Mouse (Mus musculus) 3T3-L1 (cell line): ENCODE results near the gene Hormad2.

Experiments
- DNase-seq: peaks from one replicate; pipeline ENCODE4 v3.0.0-alpha.2; 2015; ENCODE audit warnings: low read depth, low spot score

The Hormad2 gene

DNA sequence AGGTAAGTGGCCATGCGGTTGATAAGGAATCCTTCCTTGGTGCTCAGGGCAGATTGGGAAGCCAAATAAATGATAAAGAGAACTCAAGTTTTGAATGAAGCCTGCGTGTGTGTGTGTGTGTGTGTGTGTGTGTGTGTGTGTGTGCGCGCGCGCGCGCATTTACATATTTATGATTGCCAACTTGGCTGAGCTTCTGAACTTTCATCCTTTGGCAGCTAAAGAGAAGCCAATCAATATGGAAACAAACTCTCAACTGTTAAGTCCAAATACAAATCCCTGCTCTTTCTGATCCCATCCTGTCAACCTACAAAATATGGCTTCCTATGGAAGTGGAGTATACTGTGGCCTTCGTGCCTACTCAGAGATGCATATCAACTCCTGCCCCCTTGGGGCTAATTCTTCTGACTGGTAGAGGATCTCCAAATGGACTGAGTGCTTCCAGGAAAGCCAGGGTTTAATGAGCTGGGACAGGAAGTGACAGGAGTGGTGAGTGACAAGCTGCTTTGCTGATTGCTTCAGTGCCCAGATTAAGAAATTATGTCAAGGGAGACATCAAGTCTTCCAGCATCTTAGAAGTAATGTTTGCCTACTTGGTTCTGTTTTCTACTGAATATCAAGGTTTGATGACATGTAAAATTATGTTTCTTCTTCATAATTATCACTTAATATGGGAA lies 5.4 kb upstream of the Hormad2 start:
- DNase-seq: no peak

DNA sequence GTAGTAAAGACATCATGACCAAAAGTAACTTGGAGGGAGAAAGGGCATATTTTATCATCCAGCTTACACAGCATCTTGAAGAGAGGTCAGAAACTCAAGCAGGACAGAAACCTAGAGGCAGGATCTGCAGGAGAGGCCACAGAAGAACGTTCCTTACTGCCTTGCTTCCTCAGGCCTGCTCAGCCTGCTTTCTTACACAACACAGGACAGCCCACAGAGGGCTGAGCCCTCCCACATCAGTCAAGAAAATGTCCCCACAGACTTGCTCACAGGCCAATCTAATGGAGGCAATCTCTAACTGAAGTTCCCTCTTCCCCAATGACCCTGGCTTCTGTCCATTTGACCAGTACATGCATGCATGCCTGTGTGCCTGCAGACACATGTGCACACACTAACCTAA lies 1.4 kb upstream of the Hormad2 start:
- no peak for DNase-seq

DNA sequence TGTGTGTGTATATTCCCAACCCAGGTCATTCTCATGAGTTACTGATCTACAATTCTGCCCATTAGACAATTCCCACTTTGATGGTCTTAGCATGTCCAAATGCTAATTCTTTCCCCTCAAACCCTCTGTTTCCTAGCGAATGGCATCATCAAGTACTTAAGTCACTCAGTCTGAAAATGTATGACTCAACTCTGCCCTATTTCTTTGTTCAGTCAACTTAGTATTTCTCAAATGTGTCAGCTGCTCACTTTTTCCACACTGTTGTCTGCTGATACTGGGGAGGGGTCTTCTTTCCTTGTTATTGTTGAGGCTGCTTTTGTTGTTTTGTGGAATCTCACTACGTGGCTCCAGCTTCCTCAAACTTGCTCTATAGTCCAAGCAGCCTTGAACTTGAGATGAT lies 2.7 kb downstream of the Hormad2 start:
- peak; percentile 25 for DNase-seq

DNA sequence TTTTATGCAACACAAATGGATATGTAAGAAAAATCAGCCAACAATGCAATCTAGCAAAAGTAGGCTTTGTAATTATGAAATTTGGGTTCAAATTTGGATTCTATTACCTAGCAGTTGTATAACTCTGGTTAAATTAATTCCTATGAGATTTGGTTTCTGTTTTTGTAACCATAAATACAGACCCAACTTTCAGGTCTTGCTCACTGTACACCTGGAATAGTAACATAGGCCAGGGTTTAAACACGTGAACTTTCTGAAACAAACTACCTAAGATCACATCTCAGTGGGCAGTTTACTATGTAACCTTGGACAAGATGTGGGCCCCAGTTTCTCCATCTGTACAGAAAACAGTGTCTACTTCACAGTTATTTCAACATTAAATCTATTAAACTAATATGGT lies 3.6 kb downstream of the Hormad2 start:
- no peak for DNase-seq

DNA sequence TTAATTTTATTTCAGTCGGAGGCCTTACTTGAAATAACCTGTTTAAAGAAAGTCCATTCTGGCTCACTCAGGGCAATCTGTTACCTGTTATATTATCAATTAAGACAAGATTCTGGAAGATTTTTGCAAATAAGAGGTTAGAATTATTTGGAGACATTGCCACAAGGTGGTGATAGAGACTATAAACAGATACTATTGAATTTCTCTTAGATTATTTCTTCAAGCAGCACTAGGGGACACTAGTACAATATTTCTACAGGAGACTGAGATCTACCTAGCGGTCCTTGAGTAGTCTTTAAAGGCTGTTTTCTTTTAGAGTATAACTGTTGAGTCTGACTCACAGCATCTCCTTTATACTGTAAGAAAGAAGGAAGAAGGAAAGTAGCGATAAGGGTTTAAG lies 4.3 kb downstream of the Hormad2 start:
- DNase-seq: peak; percentile 66

DNA sequence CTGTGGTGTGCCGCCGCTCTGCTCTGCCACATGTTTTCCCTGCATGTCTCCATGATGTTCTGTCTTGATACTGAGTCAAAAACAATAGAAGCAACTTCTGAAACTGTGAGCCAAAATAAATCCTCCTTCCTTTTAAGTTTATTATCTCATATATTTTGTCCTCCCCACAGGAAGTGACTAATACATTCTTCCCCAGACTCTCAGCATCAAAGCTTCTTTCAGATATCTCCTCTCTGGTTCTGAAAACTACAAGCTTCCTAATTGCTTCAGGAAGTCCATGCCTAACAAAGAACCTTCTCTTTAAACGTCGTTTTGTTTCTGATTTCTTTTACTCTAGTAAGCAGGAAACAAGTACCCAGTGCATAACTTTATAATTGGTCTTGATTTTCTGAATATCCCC lies 6.4 kb downstream of the Hormad2 start:
- peak; percentile 27 for DNase-seq

DNA sequence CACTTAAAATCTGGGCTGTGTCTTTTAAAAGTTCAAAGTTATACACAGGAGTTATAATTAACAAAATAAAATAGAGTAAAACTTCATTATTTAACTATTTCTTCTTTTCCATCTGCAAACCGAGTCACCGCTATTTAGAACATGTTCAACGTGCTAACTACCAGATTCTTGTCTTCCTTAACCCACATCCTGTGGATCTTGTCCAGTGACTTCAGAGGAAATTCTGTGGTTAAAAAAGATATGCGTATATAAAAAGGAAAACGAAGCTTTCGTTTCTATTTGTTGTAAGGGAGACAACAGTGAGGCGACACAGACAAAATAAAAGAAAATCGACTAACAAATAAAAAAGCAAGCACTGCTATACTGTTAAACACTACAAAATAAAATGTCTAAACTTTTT lies 17.1 kb downstream of the Hormad2 start:
- DNase-seq: no peak

DNA sequence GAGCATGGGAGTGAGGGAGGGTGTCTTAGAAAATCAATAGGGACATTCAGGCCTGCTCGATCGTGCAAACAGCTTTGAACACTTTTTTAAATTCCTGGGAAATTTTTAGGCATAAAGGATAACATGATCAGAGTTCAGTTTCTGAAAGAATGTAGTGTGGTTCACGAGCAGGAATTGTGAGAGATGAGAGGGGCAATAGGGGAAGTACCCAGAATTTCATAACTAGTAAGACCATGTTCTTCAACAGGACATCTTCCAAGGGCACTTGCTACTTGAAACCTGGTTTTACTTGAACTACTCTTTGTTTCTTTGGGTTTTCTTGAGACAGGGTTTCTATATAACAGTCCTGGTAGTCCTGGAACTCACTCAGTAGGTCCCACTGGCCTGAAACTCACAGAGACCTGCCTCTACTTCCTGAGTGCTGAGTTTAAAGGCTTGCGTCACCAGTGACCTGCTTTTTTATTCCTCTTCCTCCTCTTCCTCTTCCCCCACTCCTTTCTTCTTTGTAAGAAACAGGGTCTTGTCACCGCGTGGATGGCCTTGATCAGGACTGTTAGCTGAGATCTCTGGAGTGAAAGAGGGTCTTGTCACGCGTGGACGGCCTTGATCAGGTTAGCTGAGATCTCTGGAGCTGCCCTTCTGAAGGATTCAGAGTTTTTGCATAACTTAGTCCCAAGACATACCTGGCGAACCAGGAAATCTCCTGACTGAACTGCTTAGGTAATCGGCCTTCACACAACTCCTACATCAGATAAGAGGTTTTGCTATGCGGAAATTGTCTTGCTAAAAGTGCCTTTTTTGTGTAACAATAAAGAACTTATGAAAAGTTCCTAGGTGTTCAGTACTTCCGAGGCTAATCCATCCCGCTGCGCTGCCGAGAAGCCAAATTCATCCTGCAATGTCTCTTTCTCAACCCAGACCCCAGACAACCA lies 18.1 kb downstream of the Hormad2 start:
- no peak for DNase-seq

DNA sequence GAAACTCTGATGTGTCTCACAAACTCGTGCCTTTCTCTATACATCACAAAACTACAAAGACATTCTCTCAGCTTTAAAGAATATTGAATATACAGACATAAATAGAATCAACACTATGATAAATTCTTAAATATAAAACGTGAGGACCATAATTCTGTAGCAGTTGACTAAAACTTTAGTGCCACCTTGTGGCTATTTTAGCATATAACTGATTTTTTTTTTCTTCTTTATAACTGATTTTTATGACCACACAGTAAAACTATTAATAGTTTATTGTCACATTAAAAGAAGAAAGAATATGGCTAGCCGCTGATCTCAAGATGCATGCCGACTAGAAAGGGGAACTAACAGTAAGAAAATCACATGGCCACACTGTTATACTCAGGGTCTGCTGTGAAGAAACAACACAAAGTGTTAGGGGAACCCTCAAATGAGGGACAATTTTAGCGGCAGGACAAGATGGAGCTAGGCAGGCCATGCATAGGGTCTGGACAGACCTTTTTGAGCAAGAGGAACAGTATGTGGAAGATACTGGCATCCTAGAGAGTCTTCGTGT lies 18.9 kb downstream of the Hormad2 start:
- peak; percentile 64 for DNase-seq

DNA sequence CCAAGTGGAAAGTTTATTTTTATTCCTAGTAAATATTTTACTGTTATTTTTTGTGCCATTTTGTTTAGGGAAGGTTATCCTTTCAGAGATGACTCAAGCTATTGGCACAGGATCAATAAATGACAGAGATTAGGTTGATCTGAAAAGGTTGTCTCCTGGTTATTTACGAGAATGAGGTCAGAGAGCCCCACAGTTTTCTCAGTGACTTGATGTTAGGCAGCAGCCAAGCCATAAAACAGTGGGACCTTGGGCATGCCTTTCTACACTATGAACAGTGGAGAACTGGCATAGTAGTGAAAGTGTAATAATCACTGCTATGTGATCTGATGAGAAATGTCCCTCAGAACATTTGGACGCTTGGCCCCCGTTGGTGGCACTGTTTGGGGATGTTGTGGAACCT lies 22.9 kb downstream of the Hormad2 start:
- DNase-seq: no peak

DNA sequence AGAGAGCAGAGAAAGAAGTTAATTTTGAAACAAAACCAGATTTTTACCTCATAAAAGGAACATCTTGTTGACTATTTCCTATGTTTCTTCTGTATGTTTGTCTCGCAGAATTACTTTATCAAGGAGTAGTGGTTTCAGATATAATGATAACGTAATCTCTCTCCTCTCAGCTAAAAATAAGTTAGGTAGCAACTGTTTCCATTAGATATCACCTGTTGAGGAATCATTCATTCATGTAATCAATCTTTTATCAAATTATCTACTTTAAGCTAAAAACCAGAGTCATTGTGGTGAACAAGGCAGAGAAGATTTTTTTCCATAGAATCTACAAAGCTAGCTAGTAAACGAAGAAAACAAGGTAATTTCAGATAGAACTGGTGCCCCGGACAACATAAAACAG lies 28.6 kb downstream of the Hormad2 start:
- DNase-seq: no peak

DNA sequence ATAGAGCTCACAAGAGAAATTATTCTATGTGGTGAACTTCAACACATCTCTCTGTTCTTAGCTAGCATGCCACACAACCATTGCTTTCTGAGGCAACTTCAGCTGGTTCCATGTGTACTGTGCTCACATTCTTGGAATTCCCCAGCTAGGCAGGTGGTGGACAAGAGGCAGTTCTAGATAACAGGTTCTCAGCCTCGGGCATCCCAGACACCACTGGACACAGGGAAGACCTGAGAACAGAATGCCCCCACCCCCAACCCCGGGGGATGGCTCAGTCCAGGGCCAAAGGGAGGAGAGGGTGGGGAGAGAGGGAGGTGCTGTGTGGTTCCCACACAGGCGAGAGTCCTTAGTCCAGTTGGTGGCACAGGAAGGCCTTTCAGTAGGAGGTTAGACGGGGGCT lies 36.6 kb downstream of the Hormad2 start:
- peak; percentile 24 for DNase-seq

DNA sequence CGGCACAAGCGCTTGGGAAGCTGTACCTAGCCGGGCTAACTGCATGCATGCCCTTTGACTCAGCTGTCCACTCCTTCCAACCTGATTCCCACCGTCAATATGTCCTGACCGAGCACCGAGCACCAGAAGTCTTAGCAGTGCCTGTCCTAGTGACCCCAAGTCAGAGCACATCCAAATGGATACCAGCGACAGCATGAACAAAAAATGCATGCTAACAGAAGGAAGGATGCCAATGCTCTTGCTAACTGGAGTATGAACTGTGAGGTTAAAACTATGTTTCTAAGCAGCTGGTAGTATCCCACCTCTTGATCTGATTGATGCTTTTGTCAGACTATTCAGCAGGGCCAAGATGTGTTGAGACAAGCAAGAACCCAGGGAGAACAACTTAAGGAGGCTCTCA lies 37.5 kb downstream of the Hormad2 start:
- peak; percentile 65 for DNase-seq

DNA sequence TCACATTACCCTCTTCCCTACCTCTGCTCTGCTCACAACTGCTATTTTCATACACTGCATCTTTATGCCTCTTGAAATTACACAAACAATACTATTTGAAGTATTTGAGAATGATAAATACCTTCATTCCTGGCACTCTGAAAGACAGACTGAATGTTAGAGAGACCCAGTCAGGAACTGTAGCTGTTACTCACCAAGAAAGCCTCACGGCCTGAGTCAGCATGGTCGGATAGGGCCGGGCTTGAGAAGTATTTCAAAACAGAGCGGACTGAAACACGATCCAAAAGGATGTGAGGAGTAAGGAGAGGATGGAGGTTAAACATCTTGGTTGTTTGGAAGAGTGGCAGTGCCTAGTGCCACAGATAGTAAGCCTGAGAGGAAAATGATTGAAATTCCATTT lies 39.7 kb downstream of the Hormad2 start:
- DNase-seq: peak; percentile 88

DNA sequence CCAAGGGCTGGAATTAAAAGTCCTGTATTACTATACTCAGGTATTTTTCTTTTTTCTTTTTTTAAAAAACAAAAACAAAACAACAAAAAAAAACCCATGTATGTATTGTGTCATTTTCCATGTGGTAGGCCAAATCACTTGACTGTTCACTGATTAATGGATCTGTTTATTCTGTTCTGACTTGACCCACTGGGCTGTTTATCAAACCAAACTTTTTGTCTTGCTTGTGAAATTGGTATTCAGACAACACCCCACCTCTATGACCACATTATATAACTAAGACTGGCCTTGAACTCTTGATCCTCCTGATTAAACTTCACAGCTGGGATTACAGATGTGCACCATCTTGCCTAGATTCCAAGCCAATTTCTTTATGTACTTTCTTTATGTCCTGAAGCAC lies 46.7 kb downstream of the Hormad2 start:
- no peak for DNase-seq

DNA sequence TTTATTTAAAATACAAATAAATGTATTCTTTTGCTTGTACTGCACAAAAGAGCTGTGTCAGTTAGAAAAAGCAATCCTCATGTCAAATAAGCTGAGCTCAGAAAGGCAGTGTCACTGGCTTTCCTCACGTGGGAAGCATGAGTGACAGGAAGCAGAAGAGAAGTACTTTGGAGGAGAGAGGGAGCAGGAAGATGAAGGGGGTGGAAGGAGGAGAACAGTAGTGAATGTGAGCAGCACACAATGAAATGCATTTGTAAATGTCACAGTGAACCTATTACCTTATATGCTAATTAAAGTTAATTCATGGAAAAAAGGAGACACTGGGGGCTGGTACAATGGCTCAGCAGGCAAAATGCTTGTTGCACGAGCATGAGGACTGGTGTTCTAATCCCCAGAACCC lies 52.9 kb downstream of the Hormad2 start:
- no peak for DNase-seq

DNA sequence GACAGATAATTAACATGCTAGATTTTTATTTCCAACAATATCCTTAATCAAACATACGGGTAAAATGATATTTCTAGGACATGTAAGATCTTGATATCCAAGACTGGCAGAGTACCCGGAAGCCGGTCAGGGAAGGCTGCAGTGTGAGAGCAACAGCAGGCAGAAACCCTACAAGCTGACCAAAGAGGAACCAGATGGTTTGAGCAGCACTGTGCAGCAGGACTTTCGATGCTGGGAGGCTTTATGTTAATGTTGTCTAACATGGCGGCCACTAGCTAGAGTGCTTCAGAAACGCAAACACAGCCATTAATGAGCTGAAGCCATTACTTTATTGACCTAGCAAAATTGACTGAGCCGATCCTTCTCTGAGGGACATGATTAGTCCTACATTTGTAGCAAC lies 58.6 kb downstream of the Hormad2 start:
- DNase-seq: no peak

DNA sequence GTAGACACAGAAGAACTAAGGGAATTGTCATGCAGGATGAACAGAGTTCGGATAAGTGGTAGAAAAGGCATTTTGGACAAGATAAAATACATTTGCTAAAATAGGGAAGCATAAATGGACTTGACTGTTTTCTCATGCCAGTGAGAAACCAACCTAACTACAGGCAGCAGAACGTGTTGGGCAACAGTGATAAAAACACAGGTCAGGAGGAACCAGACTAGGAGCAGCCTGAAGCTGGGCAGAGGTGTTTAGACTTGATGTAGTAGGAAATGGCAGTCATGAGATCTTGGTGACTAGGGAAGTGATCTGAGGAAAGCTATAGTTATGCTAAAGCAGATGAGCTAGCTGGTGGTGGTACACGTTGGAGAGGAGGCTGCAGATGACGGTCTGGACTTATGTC lies 61.0 kb downstream of the Hormad2 start:
- DNase-seq: no peak

DNA sequence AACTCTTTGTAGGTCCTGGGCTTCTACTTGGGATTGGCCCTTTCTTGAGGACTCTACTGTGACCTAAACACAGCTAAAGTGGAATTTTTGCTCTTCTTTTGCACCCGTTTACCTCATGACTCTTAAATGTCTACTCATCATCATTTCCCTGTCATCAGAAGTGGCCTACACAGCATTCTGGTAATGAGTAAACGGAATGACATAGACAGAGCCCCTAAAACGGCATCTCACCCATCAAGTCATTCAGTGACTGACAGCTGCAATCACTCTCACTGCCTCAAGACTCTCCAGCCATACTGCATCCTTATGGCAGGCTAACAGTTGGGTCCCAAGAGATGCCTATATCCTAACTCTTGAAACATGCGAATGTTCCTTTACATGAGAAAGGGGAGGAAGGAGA lies 74.5 kb downstream of the Hormad2 start:
- DNase-seq: no peak

DNA sequence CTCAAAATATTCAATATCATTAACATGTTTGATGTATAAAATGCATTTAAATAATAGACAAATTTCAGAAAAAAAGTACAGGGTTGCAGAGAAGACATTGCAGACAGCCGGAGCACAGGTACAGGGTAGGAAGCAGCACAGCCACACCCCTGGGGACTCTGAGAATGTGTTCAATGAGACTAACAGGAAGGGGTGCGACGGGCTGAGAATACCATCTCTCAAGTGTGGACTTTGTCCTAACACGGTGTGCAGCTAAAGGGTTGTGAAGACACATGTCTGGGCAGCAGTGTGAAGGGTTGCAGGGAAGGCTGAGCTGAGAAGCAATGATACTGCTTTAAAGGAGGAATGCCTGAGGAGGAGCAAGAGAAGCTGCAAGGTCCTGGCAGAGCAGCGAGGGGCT lies 85.5 kb downstream of the Hormad2 start:
- DNase-seq: no peak

DNA sequence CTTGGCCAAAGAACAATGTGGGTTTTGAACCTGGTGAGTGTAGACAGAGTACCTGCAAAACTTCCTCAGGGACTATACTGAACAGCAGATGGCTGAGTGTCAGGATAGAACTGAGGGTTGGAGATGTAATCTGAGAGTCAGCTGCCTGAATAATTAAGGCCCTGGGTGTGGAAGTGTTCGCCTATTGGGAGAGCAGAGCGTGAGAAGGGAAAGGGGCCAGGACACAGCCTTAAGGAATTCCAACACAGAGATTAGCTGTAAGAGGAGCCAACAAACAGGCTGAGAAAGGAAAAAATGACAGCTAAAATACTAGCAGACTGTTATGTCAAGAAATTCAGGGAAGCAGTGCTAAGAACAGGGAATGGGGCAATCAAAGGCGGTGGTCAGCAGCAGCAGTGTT lies 88.3 kb downstream of the Hormad2 start:
- no peak for DNase-seq

DNA sequence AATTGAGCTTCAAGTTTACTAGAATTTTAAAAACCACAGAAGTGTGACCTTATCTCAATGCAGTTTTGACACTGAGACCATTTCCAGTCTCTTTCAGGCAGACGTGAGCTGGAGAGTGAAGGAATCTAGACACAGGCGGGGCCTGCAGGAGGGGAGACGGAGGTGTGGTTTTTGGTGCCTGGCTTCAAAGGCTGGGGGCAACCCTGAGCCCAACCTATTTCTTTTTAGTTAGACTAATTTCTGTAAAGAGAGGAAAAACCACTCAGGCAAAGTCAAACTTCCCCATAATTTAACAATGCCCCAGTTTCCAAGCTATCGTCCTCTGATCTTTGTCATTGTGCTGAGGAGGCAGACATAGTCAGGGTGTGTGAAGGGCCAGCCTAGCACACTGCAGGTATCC lies 97.0 kb downstream of the Hormad2 start:
- DNase-seq: no peak

DNA sequence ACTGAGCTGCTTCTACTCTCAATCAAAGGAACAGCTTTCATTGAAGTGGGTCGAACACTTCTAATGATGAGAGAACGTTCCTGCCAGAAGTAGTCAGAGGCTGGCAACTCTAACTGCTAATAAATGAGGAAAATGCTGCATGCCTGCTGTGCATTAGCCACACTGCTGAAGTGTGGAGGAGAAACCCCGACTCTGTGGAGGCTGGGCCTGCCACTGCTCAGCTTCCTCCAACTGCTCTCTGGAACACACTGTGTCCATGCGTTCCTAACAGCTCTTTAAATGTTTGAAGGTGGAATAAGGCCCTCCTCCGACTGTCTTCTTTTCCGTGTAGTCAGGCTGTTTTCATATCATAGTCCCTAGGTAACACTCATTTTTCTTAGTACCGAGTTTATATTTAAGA lies 98.9 kb downstream of the Hormad2 start:
- no peak for DNase-seq
